Mouse (Mus musculus): ENCODE results near the gene Apopt1.
A peak's percentile ranks its signal among the peaks of the same experiment; 100 is the strongest.

The Apopt1 gene

GRCm38 (mm10) chr12:111750739-111751138, 37.7 kb downstream of the Apopt1 start:
- no peak for DNase-seq

- no peak for DNase-seq
These were observed 39.4 kb downstream of the Apopt1 start for GRCm38 (mm10) chr12:111752491-111752890.

DNA sequence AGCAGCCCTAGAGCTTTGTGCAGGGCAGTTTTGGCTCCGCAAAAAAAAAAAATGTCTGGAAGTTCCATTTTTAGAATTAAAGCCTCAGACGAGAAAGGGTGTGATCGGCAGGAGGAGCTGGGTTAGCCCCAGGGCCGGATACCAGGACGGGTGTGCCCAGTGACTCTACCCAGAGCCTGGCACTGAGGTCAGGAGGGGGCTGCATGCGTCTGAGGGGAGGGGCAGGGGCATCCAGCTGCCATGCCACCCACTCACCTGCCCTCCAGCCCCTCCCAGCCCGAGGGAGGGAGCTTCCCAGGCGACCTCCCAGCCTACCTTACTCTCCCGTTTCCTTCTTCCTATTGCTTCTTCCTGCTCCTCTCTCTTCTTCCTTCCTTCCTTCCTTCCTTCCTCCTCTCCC, 40.3 kb downstream of the Apopt1 start:
- DNase-seq: no peak

GRCm38 (mm10) chr12:111754710-111755109, 41.6 kb downstream of the Apopt1 start:
- DNase-seq: no peak

GRCm38 (mm10) chr12:111755231-111755630, 42.2 kb downstream of the Apopt1 start:
- DNase-seq: no peak

GRCm38 (mm10) chr12:111756082-111756697, 43.1 kb downstream of the Apopt1 start:
- DNase-seq: no peak

DNA sequence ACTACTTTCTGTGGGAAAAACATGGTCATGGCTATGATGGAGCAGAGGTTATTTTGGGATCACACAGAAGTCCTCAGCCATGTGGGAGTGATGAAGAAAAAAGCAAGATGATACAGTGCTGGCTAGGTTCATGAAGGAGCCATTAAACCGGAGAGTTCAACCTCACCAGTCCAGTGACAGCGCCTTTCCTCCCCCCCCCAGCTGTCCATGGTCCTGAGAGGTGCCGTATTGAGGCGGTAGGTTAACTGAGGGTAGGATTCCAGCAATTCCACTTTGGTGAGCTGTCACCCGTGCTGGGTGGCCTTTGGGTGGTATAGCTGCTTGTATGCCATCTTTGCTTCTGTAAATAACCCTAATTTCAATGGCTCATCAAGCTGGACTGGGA, 43.6 kb downstream of the Apopt1 start:
- no peak for DNase-seq

DNA sequence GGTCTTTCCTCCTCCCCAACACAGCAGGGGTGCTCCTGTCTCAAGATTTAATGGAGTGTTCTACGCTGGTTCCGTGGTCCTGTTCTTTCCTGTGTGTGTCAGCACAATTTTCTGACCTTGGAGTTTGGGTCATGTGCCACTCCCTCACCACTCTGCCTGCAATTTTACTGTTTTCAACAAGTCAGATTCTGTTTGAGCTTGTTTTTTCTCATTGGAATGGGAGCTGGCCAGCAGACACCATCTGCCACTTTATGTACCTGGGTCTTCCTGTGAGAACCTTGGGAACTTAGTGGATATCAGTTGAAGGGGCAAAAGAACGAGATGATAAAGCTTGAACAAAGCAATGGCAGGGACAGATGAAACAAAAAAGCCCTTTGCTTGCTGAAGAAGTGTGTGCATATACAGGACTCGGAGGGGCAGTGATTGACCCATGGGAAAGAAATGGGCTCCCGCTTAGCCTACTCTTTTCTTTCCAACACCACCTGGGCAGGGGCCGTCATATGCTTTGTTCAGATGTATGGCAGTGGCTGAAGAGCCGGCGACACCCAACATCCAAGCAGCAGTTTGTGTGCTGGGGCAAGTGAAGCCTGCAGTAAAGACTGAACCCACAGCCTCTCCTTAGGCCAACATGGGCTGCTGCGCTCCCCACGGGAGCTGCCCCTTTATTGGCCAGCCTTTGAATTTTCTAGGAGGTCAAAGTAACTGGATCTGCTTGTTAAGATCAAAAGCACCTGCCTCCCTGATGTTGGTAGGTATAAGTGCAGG, 44.7 kb downstream of the Apopt1 start:
- DNase-seq: peak; percentile 41

GRCm38 (mm10) chr12:111758381-111759175, 45.5 kb downstream of the Apopt1 start, which contains the start of gene Klc1:
Gene Klc1 (plus strand): TSS chr12:111758849.
- peak; percentile 83 for DNase-seq

- peak; percentile 78 for DNase-seq
These were observed 46.4 kb downstream of the Apopt1 start for GRCm38 (mm10) chr12:111759176-111760061.

- no peak for DNase-seq
These were observed 47.3 kb downstream of the Apopt1 start for GRCm38 (mm10) chr12:111760306-111760908.

GRCm38 (mm10) chr12:111762620-111763280, 49.7 kb downstream of the Apopt1 start:
- no peak for DNase-seq

DNA sequence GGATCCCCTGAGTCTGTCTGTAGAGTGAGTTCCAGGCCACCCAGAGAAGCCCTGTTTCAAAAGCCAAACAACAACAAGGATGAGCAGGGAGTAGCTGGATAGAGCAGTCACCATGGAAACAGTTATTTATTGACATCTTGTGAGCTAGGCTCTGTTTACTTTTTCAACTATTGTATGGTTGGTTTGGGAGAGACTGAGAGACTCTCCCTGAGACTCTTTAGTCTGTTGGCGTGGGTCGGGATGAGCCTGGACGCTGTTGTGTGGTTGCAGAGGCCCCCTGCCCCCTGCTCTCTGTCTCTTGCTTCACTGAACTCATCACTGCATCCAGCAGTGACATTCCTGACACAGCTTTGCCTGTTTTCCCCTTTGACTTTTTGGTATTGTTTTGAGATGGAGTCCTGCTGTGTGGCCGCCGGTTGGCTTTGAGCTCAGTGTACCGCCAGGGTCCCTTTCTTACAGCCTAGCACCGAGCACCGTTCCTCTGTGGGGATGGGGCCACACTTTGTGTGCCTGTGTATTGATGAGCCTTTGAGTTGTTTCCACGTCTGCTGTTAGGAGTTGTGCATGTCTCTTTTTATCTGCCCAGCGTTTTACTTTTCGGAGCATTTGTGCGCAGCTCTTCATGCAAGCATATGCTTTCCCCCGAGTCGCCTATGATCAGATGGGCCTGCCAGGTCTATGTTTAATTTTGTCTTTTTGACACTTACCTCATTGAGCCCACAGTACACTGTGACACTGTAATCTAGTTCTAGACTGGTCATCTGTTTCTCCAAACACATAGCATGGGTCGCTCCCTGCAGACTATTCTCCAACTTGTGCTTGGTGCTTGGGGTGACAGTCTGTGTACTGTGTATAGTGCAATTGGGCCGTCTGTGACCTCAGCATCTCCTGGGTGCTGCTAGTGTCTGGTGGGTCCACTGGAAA, 53.5 kb downstream of the Apopt1 start:
- DNase-seq: peak; percentile 49

DNA sequence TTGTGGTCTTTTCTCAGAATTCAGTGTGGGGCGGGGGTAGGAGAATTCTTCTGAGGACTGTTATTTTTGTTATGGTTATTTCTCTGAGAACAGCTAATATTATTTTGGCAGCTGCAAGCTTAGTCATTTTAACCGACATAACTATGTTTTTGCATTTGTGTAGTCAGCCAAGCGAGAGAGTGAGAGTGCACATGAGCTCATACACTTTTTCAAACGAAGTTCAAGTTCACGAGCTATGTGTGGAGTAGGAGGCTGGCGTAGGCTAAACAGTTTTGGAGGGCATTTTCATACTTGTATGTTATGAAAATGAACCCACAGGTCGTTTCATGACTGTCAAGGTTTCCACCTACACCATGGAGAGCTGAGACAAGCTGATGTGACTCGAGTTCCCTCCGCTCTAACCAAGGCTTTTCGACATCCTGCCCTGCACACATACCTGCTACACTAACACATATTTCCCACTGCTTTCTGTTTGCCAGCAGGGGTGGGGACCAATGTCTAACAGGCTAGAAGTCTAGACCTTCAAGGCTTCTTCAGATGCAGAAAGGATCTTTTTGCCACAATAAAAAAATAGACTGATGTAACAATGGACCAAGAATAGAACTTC, 55.4 kb downstream of the Apopt1 start:
- DNase-seq: no peak

- peak; percentile 51 for DNase-seq
These were observed 56.2 kb downstream of the Apopt1 start for GRCm38 (mm10) chr12:111769306-111769705.

- no peak for DNase-seq
These were observed 56.9 kb downstream of the Apopt1 start for GRCm38 (mm10) chr12:111769816-111770577.

GRCm38 (mm10) chr12:111770651-111771050, 57.6 kb downstream of the Apopt1 start:
- DNase-seq: no peak

GRCm38 (mm10) chr12:111774156-111774555, 61.1 kb downstream of the Apopt1 start:
- DNase-seq: no peak

DNA sequence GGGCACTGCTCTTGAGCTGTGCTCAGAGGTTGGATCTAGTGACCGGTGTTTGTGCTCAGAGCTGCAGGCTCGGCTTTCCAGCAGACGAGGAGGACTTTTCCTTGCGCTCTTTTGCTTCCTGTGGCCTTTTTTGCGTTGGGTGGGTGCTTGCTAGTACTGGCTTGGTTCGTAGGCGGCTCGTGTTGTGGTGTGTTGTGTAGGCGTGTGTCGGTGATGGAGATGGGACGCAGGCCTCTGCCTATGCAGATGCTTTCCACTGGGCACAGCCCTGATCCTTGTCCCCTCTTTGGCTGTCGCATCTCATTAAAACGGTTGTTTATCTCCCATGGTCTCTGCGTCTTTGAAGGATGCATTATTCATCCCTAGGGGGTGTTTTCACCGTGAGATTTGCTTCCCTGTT, 61.8 kb downstream of the Apopt1 start:
- DNase-seq: no peak
